Mouse (Mus musculus) CH12.LX (cell line): ENCODE results near the gene Cbx2.

Source experiments
- CHD2 ChIP-seq: IDR thresholded peaks from 2 replicates; pipeline ENCODE4 v1.6.1; 2011; ENCODE audit warnings: low read length, improper control_type of control experiment
- CTCF ChIP-seq, 2 experiments: IDR thresholded peaks in 1 of 2; conservative IDR thresholded peaks in 1 of 2; 2 replicates each; pipeline ENCODE4 v1.5.1; 2011 to 2012; ENCODE audit warnings: low read depth in 2 of 2, low read length in 2 of 2, improper control_type of control experiment in 1 of 2, inconsistent platforms in 1 of 2, mild to moderate bottlenecking in 1 of 2, moderate library complexity in 1 of 2
- GABPA ChIP-seq: IDR thresholded peaks from 2 replicates; pipeline ENCODE4 v1.6.1; 2012; ENCODE audit warnings: low read depth, low read length, improper control_type of control experiment, inconsistent platforms; ENCODE audit not compliant: insufficient replicate concordance
- MAX ChIP-seq: IDR thresholded peaks from 2 replicates; pipeline ENCODE4 v1.6.1; 2011; ENCODE audit warnings: low read length, improper control_type of control experiment
- NRF1 ChIP-seq: IDR thresholded peaks from 2 replicates; pipeline ENCODE4 v1.6.1; 2014; ENCODE audit warnings: low read depth, mild to moderate bottlenecking, inconsistent platforms, low read length, improper control_type of control experiment, moderate library complexity
- POLR2A ChIP-seq: IDR thresholded peaks from 2 replicates; pipeline ENCODE4 v1.6.1; 2011; ENCODE audit warnings: low read depth, mild to moderate bottlenecking, improper control_type of control experiment, low read length
- TCF12 ChIP-seq: IDR thresholded peaks from 2 replicates; pipeline ENCODE4 v1.6.1; 2014; ENCODE audit warnings: low read depth, mild to moderate bottlenecking, inconsistent platforms, low read length, improper control_type of control experiment
- USF1 ChIP-seq: IDR thresholded peaks from 2 replicates; pipeline ENCODE4 v1.6.1; 2014; ENCODE audit warnings: low read depth, mild to moderate bottlenecking, inconsistent platforms, low read length, improper control_type of control experiment

DNA sequence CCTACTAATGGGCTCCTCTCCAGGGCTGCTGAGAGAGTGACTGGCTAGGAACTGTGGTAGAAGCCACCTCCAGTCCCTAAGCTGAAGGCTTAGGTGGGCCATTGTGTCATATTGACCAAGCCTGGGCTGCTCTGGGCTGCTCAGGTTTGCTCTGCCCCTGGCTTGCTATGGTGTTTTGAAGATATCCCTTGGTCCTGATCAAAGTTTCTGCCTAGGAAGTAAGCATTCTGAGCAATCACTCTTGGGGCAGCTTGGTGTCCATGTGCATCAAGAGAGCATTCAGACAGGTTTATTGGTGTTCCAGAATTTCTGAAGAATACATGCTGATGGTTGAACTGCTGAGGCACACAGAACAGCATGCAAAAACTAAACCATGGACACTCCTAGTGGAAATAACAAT is 28.7 kb downstream of the Cbx2 start:
- TF ChIP-seq GABPA (no peak), CTCF (conservative IDR thresholded peaks at IDR 0.05 in 1 of 2, IDR thresholded peaks at IDR 0.05 in 1 of 2; ENCODE audit: low read depth in 2 of 2, low read length in 2 of 2) (no peak), NRF1 (no peak), POLR2A (no peak), TCF12 (no peak), CHD2 (no peak), USF1 (no peak), MAX (no peak)
